Mouse (Mus musculus) G1E (cell line): ENCODE results near the gene Homer2. TPM values are rescaled to one million over a fixed set of nuclear protein-coding genes. Genes with fewer than 3 reads are reported as not detected.

Source experiments
- ATAC-seq: 2 replicates; pipeline ENCODE4 v1.8.0; 2016; ENCODE audit warnings: mild to moderate bottlenecking; ENCODE audit not compliant: insufficient number of reproducible peaks, poor library complexity, low FRiP score, severe bottlenecking; ENCODE audit errors: extremely low read depth
- DNase-seq: peaks from one replicate; pipeline ENCODE4 v3.0.0; 2012; ENCODE audit warnings: low spot score
- H3K27me3 ChIP-seq: 2 replicates; pipeline ENCODE4 v1.6.1; 2012; ENCODE audit warnings: mild to moderate bottlenecking, low read length, inconsistent platforms; ENCODE audit not compliant: insufficient read depth
- H3K36me3 ChIP-seq: replicated peaks from 2 replicates; pipeline ENCODE3; 2012; ENCODE audit warnings: mild to moderate bottlenecking, inconsistent platforms
- H3K4me1 ChIP-seq: 2 replicates; pipeline ENCODE4 v1.6.1; 2012; ENCODE audit warnings: low read depth, low read length, inconsistent platforms, mixed read lengths; ENCODE audit not compliant: insufficient read depth
- H3K4me3 ChIP-seq: 2 replicates; pipeline ENCODE4 v1.5.1; 2012; ENCODE audit warnings: low read depth, mild to moderate bottlenecking, inconsistent platforms, low read length, moderate library complexity, mixed read lengths
- H3K9me3 ChIP-seq: replicated peaks from 2 replicates; pipeline ENCODE4 v1.6.1; 2012; ENCODE audit warnings: inconsistent platforms
- CTCF ChIP-seq: IDR thresholded peaks from 2 replicates; pipeline ENCODE4 v1.5.1; 2012; ENCODE audit warnings: low read depth, low read length, inconsistent platforms, mixed read lengths
- GATA1 ChIP-seq: IDR thresholded peaks from 2 replicates; pipeline ENCODE4 v1.6.1; 2012; ENCODE audit warnings: borderline replicate concordance, low read length, inconsistent platforms, mixed read lengths
- GATA2 ChIP-seq: IDR thresholded peaks from 2 replicates; pipeline ENCODE4 v1.6.1; 2012; ENCODE audit warnings: low read depth, low read length, inconsistent platforms, borderline replicate concordance
- POLR2AphosphoS5 ChIP-seq: IDR thresholded peaks from 2 replicates; pipeline ENCODE4 v1.6.1; 2012; ENCODE audit warnings: low read depth, low read length, inconsistent platforms; ENCODE audit not compliant: insufficient replicate concordance
- TAL1 ChIP-seq: conservative IDR thresholded peaks from 2 replicates; pipeline ENCODE4 v1.6.1; 2012; ENCODE audit warnings: low read depth, low read length, inconsistent platforms, mixed read lengths
- polyA plus RNA-seq: library from polyadenylated mRNA; stranded (reverse); fragments of >175 nt; gene quantifications from 2 replicates; pipeline ENCODE4 v1.2.3, GENCODE M21; 2012
- total RNA-seq, 2 experiments: library from RNA; stranded (forward) in 1 of 2; stranded (reverse) in 1 of 2; fragments of 200-1000 nt in 1 of 2; fragments of >200 nt in 1 of 2; fragmentation: Nextera tagmentation in 1 of 2; gene quantifications; 2 replicates each; pipeline ENCODE4 v1.2.3; 2014 to 2017

Gene Homer2
- total and polyA plus RNA-seq, 3 experiments, result 35.9 to 45.9 (median 37.3) TPM

DNA sequence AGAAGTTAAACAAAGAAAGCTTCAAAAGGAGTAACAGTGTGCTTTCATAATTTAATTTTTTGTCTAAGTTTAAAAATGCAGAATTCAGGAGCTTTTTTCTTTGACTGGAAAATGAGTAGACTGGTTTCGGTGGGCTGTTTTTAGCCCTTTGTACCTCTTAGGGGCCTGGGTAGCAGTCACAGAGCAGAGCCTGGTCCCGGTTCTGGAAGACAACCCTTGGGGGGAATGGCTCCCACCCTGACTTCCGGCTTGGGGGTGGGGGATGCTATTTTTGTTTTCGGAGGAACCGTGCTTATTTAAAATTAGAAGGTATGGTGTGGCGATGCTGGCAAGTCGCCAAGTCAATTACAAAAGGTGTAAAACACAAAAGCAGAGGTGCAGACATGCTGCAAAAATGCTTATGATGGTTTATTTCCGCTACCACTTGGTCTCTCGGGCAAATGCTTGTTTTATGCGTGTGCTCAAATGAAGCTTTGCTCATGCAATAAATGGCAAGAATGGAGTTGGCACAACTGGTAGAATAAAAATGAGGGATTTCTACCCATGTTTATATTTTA lies 34.5 kb downstream of the Homer2 start:
- Histone ChIP-seq H3K4me3 (no peak overlapping the region), H3K9me3 (no peaks in the 10 kb centered on the region), H3K27me3 (no peaks in the 10 kb centered on the region), H3K4me1 (peaks cover 6% of the 10 kb centered on the region; the same call in 1 of the 2 replicates), H3K36me3 (peaks cover 48% of the 10 kb centered on the region)
- TF ChIP-seq TAL1 (no peak), POLR2AphosphoS5 (no peak), CTCF (no peak), GATA2 (no peak), GATA1 (no peak)
- DNase-seq (no peak), ATAC-seq (no peak)

DNA sequence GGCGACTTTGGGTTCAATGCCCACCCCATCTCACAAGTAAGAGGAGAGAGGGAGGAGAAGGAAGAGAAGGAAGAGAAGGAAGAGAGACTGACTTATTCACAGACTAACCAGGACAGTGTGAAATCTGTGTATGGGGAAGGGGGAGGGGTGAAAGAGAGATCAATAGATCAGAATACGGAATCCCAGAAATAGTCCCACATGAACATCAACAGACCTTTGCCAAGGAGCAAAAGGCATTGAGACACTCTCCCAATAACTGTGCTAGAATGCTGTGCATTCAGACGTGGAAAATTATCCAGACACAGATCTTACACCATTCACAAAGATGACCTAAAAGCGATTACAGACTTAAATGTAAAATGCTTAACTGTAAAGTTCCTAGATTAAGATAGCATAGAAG lies 40.2 kb downstream of the Homer2 start:
- no peak for ATAC-seq

DNA sequence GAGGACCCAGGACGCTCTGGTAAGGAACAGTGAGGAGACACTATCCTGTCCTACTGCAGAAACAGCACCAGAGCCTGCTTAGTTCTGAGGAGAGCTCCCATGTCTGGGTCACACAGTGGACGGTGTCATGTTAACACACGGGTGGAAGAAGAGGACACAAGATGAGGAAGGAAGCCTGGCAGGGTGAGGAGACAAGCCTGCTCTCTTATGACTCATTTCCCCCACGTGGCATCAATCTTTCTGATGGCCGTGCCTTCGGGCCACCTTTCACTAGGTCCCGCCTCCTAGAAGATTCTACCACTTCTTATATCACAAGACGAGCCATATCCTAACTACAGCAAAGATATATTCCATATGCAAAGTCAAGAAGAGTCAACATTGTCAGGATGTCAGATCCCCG lies 40.7 kb downstream of the Homer2 start:
- peaks cover 32% of the 10 kb centered on the region for H3K4me1 ChIP-seq
- TF ChIP-seq GATA1, result no peak
- no peak for TF ChIP-seq CTCF
- TF ChIP-seq POLR2AphosphoS5, result no peak
- TF ChIP-seq TAL1, result no peak
- TF ChIP-seq GATA2, result no peak
- no peak overlapping the region for H3K4me3 ChIP-seq
- H3K27me3 ChIP-seq, result no peaks in the 10 kb centered on the region
- DNase-seq (no peak), ATAC-seq (peak; percentile 50)
- H3K36me3 ChIP-seq, result peaks cover 19% of the 10 kb centered on the region
- no peaks in the 10 kb centered on the region for H3K9me3 ChIP-seq

More for the DNA sequence above, 40.2 kb downstream of the Homer2 start:
- Histone ChIP-seq H3K27me3 (no peaks in the 10 kb centered on the region), H3K4me3 (no peak overlapping the region), H3K9me3 (no peaks in the 10 kb centered on the region), H3K4me1 (peaks cover 32% of the 10 kb centered on the region), H3K36me3 (peaks cover 20% of the 10 kb centered on the region)
- DNase-seq, result no peak
- TF ChIP-seq CTCF (no peak), TAL1 (no peak)

DNA sequence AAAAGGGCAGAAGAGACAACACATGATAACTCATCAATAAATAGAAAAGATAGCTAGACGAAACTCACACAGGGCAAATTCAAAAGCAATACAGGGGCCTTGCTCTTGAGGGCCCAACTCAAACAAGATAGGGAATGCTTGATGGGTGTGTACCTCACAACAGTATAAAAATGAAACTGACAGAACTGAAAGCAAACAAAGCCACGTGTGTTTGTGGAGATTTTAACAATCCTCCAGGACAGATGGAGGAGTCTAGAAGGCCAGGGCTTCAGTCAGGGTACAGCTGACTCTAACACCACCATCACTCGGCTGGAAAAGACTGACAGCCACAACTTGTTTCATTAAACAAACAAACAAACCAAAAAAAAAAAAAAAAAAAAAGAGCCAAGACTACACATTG lies 44.3 kb downstream of the Homer2 start:
- 0 out of 2 replicates have a peak, but pooled peaks have one; percentile 22 for ATAC-seq
- H3K4me3 ChIP-seq, result no peak overlapping the region; the same call in 1 of the 2 replicates
- no peak for TF ChIP-seq GATA2
- TF ChIP-seq CTCF, result no peak
- no peak for TF ChIP-seq GATA1
- TF ChIP-seq POLR2AphosphoS5, result no peak
- no peak for TF ChIP-seq TAL1

DNA sequence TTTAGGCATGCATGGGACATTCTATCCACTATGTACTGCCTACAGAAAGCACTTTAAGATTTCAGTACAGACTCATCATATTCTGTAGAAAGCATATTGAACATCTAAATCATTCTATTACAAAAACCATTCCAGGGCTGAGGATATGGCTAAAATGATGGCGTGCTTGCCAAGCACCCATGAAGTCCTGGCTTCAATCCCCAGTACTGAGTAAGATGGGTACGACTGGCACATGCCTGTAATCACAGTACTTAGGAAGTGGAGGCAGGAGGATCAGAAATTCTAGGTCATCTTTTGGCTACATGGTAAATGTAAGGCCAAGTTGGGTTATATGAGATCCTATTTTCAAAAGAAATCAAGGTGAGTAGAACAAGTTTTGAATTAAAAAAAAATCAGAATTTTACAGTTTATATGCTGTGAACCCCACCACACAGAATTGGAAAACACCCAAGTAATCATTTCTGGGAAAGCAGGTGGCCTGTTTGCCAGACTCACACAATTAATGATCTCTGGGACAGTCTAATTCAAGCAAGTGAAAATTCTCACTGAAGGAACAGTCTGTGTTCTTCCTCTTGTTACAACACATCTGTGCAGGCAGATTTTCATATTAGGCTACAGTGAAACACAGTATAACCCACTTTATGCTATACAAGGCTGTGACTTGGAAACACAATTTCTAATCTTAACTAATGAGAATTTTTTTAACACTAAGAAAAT lies 49.5 kb downstream of the Homer2 start:
- no peaks in the 10 kb centered on the region for H3K9me3 ChIP-seq
- peaks cover 35% of the 10 kb centered on the region for H3K36me3 ChIP-seq
- peaks cover 12% of the 10 kb centered on the region for H3K4me1 ChIP-seq
- H3K4me3 ChIP-seq, result no peak overlapping the region
- no peak for ATAC-seq
- H3K27me3 ChIP-seq, result no peaks in the 10 kb centered on the region
- TF ChIP-seq POLR2AphosphoS5 (no peak), GATA1 (no peak), GATA2 (no peak), CTCF (no peak), TAL1 (no peak)
- DNase-seq, result no peak

More for the DNA sequence above, 44.3 kb downstream of the Homer2 start:
- H3K9me3 ChIP-seq, result no peaks in the 10 kb centered on the region
- H3K27me3 ChIP-seq, result no peaks in the 10 kb centered on the region
- H3K36me3 ChIP-seq, result peaks cover 17% of the 10 kb centered on the region
- H3K4me1 ChIP-seq, result peaks cover 34% of the 10 kb centered on the region
- peak; percentile 12 for DNase-seq

DNA sequence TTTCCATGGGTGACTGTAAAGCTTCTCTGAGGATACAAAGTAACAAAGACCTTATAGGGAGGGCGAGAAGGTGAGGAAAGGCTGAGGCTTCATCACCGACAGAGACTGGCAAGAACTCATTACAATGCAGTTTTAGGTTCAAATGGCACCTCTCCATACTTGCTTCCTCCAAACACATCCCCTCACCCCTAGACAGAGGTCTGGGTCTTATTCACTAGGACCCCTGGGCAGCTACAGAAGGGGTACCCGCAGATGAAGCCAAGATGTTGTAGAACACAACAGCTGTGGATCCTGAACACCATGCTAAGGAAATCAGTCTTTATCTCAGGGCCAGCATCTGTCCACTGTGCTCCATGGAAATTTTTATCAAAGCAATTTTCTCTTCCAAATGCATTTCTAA lies 50.3 kb downstream of the Homer2 start:
- TF ChIP-seq GATA1, result no peak
- no peak for TF ChIP-seq TAL1
- TF ChIP-seq CTCF, result no peak
- ATAC-seq, result no peak
- Histone ChIP-seq H3K36me3 (peaks cover 38% of the 10 kb centered on the region), H3K27me3 (no peaks in the 10 kb centered on the region), H3K9me3 (no peaks in the 10 kb centered on the region), H3K4me1 (peaks cover 12% of the 10 kb centered on the region), H3K4me3 (no peak overlapping the region)
- no peak for DNase-seq
